Mouse (Mus musculus) embryonic facial prominence, embryonic 13.5 days (tissue): ENCODE data around the gene Tas2r136. TPM values are rescaled to one million over a fixed set of nuclear protein-coding genes. Genes with fewer than 3 reads are reported as not detected.

ENCODE experiments used
- ATAC-seq: fragments of 200-750 bp; cut with Nextera tagmentation; 2 replicates; pipeline ENCODE4 v1.8.0; 2017; ENCODE audit warnings: low read depth; ENCODE audit not compliant: insufficient number of reproducible peaks, insufficient read depth, low FRiP score, low TSS enrichment
- H3K27ac ChIP-seq: fragments of 300-500 bp; sonication (generic); 2 replicates; pipeline ENCODE4 v1.5.1; 2015; ENCODE audit warnings: moderate library complexity, mild to moderate bottlenecking, inconsistent platforms
- H3K27me3 ChIP-seq: fragments of 300-500 bp; sonication (generic); 2 replicates; pipeline ENCODE4 v1.6.1; 2015; ENCODE audit warnings: mild to moderate bottlenecking, inconsistent platforms
- H3K36me3 ChIP-seq: fragments of 300-500 bp; sonication (generic); 2 replicates; pipeline ENCODE4 v1.6.1; 2015; ENCODE audit warnings: mild to moderate bottlenecking, inconsistent platforms
- H3K4me1 ChIP-seq: fragments of 300-500 bp; sonication (generic); 2 replicates; pipeline ENCODE4 v1.6.1; 2015; ENCODE audit warnings: inconsistent platforms
- H3K4me2 ChIP-seq: fragments of 300-500 bp; sonication (generic); 2 replicates; pipeline ENCODE4 v1.6.1; 2015; ENCODE audit warnings: moderate library complexity, mild to moderate bottlenecking, inconsistent platforms
- H3K4me3 ChIP-seq: fragments of 300-500 bp; sonication (generic); 2 replicates; pipeline ENCODE4 v1.5.1; 2015; ENCODE audit warnings: mild to moderate bottlenecking, inconsistent platforms
- H3K9ac ChIP-seq: fragments of 300-500 bp; sonication (generic); 2 replicates; pipeline ENCODE4 v1.6.1; 2015; ENCODE audit warnings: mild to moderate bottlenecking, inconsistent platforms
- H3K9me3 ChIP-seq: fragments of 300-500 bp; sonication (generic); 2 replicates; pipeline ENCODE4 v1.6.1; 2016; ENCODE audit warnings: inconsistent platforms
- WGBS: fragments of 180-500 bp; shearing (Covaris S2); methylation state at CpG from one replicate; pipeline ENCODE4 v1.1.7; 2015; ENCODE audit warnings: mixed read lengths; 5-methylcytosine and 5-hydroxymethylcytosine counted together
- polyA plus RNA-seq: library from polyadenylated mRNA; unstranded; fragments of >200 nt; fragmentation: Nextera tagmentation; extraction: Ambion mirVana; gene quantifications from 2 replicates; pipeline ENCODE4 v1.2.1, GENCODE M21; 2015

Gene Tas2r136
- polyA plus RNA-seq = not detected in 2 replicates

DNA sequence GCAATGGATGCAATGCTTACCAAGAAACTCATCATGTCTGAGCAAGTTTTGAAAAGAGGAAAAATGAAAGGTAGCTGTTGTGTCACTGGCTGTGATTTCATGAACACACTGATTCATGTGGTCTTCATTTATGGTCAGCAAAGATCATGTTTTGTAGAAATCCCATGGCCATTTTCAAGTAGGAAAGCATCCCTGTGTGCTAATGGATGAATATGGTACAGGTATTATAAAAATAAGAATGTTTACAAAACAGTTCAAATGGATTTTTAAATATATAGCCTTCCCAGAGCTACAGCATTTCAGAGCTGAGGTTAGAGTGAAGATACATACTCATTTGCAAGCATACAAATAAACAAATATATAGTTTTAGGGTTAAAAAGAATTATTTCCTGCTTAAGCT lies at the start of gene Tas2r136:
TSS of gene Tas2r136 (minus strand) at position 101 of the 400 bp plus-strand sequence.
- Histone ChIP-seq H3K27me3 (no peaks in the 10 kb centered on the region), H3K9ac (no peak within 1 kb of the TSS), H3K36me3 (no peaks in the 10 kb centered on the region), H3K4me3 (no peak within 1 kb of the TSS), H3K4me2 (no peak within 1 kb of the TSS), H3K9me3 (no peaks in the 10 kb centered on the region), H3K27ac (no peak within 1 kb of the TSS), H3K4me1 (no peaks in the 10 kb centered on the region)
- ATAC-seq = no peak

DNA sequence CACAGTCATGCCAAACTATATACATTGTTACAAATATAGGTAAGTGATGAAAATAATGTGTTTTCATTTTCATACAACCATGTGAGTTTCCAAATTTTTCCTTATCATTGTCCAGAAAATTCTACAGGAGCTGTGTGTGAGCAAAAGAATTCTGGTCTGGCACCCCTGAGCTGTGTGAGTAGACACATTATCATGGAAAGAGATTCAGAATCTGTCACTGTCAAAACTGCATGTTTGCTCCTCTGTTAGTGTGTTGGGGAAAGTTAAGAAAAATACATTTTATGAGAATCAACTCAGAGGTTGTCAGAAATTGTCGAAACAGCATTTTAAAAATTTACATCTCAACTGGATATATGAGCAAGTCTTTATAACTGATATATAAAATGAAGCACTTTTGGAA lies 24.6 kb upstream of the Tas2r136 start, which contains the start of gene Tas2r117:
TSS of gene Tas2r117 (plus strand) at position 301 of the 400 bp plus-strand sequence.
- H3K36me3 ChIP-seq = no peaks in the 10 kb centered on the region
- no peaks in the 10 kb centered on the region for H3K27me3 ChIP-seq
- H3K4me2 ChIP-seq = no peak within 1 kb of the TSS
- no peak within 1 kb of the TSS for H3K9ac ChIP-seq
- no peak within 1 kb of the TSS for H3K4me3 ChIP-seq
- H3K9me3 ChIP-seq = no peaks in the 10 kb centered on the region
- H3K27ac ChIP-seq = no peak within 1 kb of the TSS
- WGBS = 71% methylated on average over 1 of the region's 1 CpGs
- no peaks in the 10 kb centered on the region for H3K4me1 ChIP-seq
- no peak for ATAC-seq

DNA sequence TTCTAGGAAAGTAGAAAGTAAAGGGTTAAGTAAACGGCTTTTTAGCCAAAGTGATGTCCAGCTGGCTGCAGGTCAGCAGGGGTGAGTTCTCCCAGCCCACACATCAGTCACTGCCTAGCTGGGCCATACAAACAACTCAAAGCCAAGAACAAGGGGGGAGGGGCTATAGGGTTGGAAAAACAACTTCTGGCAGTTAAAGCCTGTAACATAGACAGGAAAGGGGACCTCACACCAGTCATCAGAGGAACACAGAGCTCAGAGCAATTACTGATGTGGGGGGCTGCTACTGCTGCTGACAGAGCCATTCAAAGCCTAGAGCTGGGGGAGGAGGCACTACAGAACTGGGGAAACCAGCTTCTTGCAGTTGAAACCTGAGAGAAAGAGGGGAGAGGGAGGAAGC lies 17.4 kb upstream of the Tas2r136 start:
- no peak overlapping the region for H3K4me2 ChIP-seq
- H3K27ac ChIP-seq = no peak overlapping the region
- no peak for ATAC-seq
- no peaks in the 10 kb centered on the region for H3K9me3 ChIP-seq
- WGBS = 28% methylated on average over 1 of the region's 1 CpGs
- no peaks in the 10 kb centered on the region for H3K4me1 ChIP-seq
- H3K27me3 ChIP-seq = no peaks in the 10 kb centered on the region
- no peaks in the 10 kb centered on the region for H3K36me3 ChIP-seq
- H3K4me3 ChIP-seq = no peak overlapping the region
- no peak overlapping the region for H3K9ac ChIP-seq

DNA sequence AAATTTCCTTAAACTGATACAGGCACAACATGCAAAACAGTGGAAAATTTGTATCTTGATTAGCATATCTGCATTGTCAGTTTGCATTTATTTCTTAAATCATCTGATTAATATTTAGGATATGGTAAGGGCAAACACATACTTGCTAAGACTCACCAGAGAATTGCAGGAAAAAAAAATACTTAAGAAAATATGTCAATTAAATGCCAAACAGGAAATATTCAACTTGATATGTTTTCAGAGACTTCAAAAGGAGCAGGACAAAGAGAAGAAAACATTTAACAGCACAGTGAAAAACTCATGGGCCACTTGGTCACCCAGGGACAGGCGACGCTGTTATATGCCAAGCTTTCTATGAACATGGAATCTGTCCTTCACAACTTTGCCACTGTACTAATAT lies 16.1 kb downstream of the Tas2r136 start, which contains the start of gene Tas2r102:
TSS of gene Tas2r102 (plus strand) at position 301 of the 400 bp plus-strand sequence.
- H3K9me3 ChIP-seq = no peaks in the 10 kb centered on the region
- no peaks in the 10 kb centered on the region for H3K4me1 ChIP-seq
- H3K27me3 ChIP-seq = no peaks in the 10 kb centered on the region
- H3K9ac ChIP-seq = no peak within 1 kb of the TSS
- 96% methylated on average over 2 of the region's 2 CpGs for WGBS
- H3K27ac ChIP-seq = no peak within 1 kb of the TSS
- no peak within 1 kb of the TSS for H3K4me3 ChIP-seq
- no peak within 1 kb of the TSS for H3K4me2 ChIP-seq
- ATAC-seq = no peak
- H3K36me3 ChIP-seq = no peaks in the 10 kb centered on the region

DNA sequence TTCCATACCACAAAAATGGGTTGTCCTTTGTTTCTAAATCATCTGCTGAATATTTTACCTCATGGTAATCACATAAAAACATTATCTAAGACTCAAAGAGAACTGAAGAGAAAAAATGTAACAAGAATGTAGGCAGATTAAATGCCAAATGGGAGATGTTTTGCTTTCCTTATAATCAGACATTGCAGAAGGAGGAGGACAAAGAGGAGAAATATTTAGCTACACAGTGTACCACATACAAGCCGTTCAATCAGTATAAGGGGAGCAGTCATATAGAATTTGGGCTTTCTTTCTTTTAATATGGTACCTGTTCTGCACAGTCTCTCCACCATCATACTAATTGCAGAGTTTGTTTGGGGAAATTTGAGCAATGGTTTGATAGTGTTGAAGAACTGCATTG lies 23.5 kb downstream of the Tas2r136 start, which contains the start of gene Tas2r124:
TSS of gene Tas2r124 (plus strand) at position 301 of the 400 bp plus-strand sequence.
- Histone ChIP-seq H3K27me3 (no peaks in the 10 kb centered on the region), H3K27ac (no peak within 1 kb of the TSS), H3K36me3 (no peaks in the 10 kb centered on the region), H3K9ac (no peak within 1 kb of the TSS), H3K4me1 (no peaks in the 10 kb centered on the region), H3K9me3 (no peaks in the 10 kb centered on the region), H3K4me2 (no peak within 1 kb of the TSS), H3K4me3 (no peak within 1 kb of the TSS)
- no peak for ATAC-seq
- WGBS = 70% methylated on average over 1 of the region's 1 CpGs

DNA sequence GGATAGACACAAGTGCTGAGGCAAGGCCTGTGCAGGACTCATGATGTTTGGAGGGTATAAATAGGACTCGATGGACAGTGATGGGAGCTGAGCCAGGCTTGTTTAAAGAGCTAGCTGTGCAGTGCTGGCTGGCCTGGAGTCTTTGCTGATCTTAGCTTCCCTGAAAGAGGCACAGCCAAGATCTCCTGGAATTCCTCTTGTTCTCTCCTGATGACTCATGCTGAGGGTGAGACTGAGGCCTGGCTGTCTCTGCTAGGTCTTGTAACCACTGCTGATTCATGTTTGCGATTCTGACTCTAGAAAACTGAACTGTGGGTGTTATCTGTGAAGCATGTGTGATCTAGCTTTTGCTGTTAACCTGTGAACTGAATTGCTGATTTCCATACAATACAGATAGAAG lies 27.8 kb downstream of the Tas2r136 start:
- Histone ChIP-seq H3K9me3 (no peaks in the 10 kb centered on the region), H3K4me2 (no peak overlapping the region), H3K4me1 (no peaks in the 10 kb centered on the region), H3K4me3 (no peak overlapping the region), H3K27me3 (no peaks in the 10 kb centered on the region), H3K36me3 (no peaks in the 10 kb centered on the region), H3K9ac (no peak overlapping the region), H3K27ac (no peak overlapping the region)
- WGBS = 87% methylated on average over 2 of the region's 2 CpGs
- ATAC-seq = no peak

DNA sequence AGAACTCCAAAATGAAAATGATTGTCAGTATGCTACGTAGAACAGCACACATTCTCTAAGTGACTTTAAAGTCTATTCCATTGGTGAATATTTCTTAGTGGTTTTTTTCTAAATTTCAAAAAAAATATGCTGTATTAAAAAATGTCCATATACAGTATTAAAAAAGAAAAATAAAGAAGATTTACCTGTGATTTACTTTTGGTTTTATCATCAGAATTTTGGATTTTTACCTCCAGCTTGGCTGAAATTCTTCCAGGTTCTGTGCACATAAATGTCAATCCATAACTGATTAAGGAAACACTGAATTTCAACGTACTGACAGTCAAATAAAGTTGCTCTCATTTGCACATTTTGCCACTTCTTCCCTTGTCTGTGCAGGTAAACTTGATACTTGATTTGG lies 40.0 kb downstream of the Tas2r136 start, which contains the start of gene Tas2r115:
TSS of gene Tas2r115 (minus strand) at position 101 of the 400 bp plus-strand sequence.
- no peak within 1 kb of the TSS for H3K9ac ChIP-seq
- no peaks in the 10 kb centered on the region for H3K9me3 ChIP-seq
- no peaks in the 10 kb centered on the region for H3K27me3 ChIP-seq
- no peak within 1 kb of the TSS for H3K27ac ChIP-seq
- WGBS = 69% methylated on average over 2 of the region's 2 CpGs
- H3K4me1 ChIP-seq = no peaks in the 10 kb centered on the region
- no peaks in the 10 kb centered on the region for H3K36me3 ChIP-seq
- no peak for ATAC-seq
- H3K4me3 ChIP-seq = no peak within 1 kb of the TSS
- no peak within 1 kb of the TSS for H3K4me2 ChIP-seq

Other genes starting within 250 kb of the Tas2r136 start
- not detected in 2 replicates for gene Prh1, start 208.4 kb downstream of the Tas2r136 start, polyA plus RNA-seq
- not detected in 2 replicates for gene Prp2, start 182.2 kb downstream of the Tas2r136 start, polyA plus RNA-seq
- gene A630073D07Rik, start 126.6 kb downstream of the Tas2r136 start, polyA plus RNA-seq = not detected in 2 replicates
- gene Tas2r120, start 121.2 kb downstream of the Tas2r136 start, polyA plus RNA-seq = not detected in 2 replicates
- not detected in 2 replicates for gene Tas2r121, start 77.2 kb downstream of the Tas2r136 start, polyA plus RNA-seq
- gene Tas2r122, start 66.2 kb downstream of the Tas2r136 start, polyA plus RNA-seq = not detected in 2 replicates
- not detected in 2 replicates for gene Tas2r115, start 40.1 kb downstream of the Tas2r136 start, polyA plus RNA-seq
- not detected in 2 replicates for gene Tas2r124, start 23.4 kb downstream of the Tas2r136 start, polyA plus RNA-seq
- not detected in 2 replicates for gene Tas2r102, start 16.0 kb downstream of the Tas2r136 start, polyA plus RNA-seq
- gene Tas2r117, start 24.7 kb upstream of the Tas2r136 start, polyA plus RNA-seq = not detected in 2 replicates
- not detected in 2 replicates for gene Tas2r123, start 69.0 kb upstream of the Tas2r136 start, polyA plus RNA-seq
- not detected in 2 replicates for gene Tas2r116, start 77.3 kb upstream of the Tas2r136 start, polyA plus RNA-seq
- gene Tas2r110, start 89.8 kb upstream of the Tas2r136 start, polyA plus RNA-seq = not detected in 2 replicates
- not detected in 2 replicates for gene Tas2r113, start 114.8 kb upstream of the Tas2r136 start, polyA plus RNA-seq
- not detected in 2 replicates for gene Tas2r125, start 131.5 kb upstream of the Tas2r136 start, polyA plus RNA-seq
- gene Tas2r129, start 172.9 kb upstream of the Tas2r136 start, polyA plus RNA-seq = not detected in 2 replicates
- not detected in 2 replicates for gene Tas2r131, start 179.8 kb upstream of the Tas2r136 start, polyA plus RNA-seq
- gene Tas2r109, start 202.8 kb upstream of the Tas2r136 start, polyA plus RNA-seq = not detected in 2 replicates